Mouse (Mus musculus): ENCODE results near the gene Slc22a5. TPM values are rescaled to one million over a fixed set of nuclear protein-coding genes. Genes with fewer than 3 reads are reported as not detected.
"Not testable (repeated sequence)": the region's sequence is repeated elsewhere in the genome, so short reads cannot be mapped to it uniquely, and the experiment has no call there.

Gene Slc22a5
- polyA plus RNA-seq, 1 experiment from 2014 or later: 11.1 TPM

GRCm38 (mm10) chr11:53858761-53859580 is 32.5 kb downstream of the Slc22a5 start, which contains the start of gene Gm12216:
Gene Gm12216 (minus strand): TSS chr11:53859256.
- WGBS: 12% methylated on average over 40 of the region's 50 CpGs
- not testable (repeated sequence) for H3K27me3 ChIP-seq (ENCODE audit: control insufficient read depth, insufficient read depth, low read length); H3K9me3 ChIP-seq (ENCODE audit: control insufficient read depth, low read depth, low read length); H3K27ac ChIP-seq (ENCODE audit: low read length); H3K36me3 ChIP-seq (ENCODE audit: control insufficient read depth, insufficient read depth, low read length); H3K4me1 ChIP-seq (ENCODE audit: control insufficient read depth, insufficient read depth, low read length)
- Histone ChIP-seq H3K4me3 (ENCODE audit: low read depth, low read length) (peak within 1 kb of the TSS; percentile 52), H3K9ac (replicated peaks; ENCODE audit: low read depth, low read length) (peak within 1 kb of the TSS; percentile 25; the same call in 1 of the 2 replicates), H3K4me2 (replicated peaks; ENCODE audit: low read depth, low read length) (peak within 1 kb of the TSS; percentile 68)
- peak; percentile 71; the same call in 1 of the 2 replicates for ATAC-seq (ENCODE audit: insufficient number of reproducible peaks, insufficient read depth, low FRiP score, low read depth)

GRCm38 (mm10) chr11:53858058-53858760 is 33.3 kb downstream of the Slc22a5 start:
- Histone ChIP-seq H3K4me3 (ENCODE audit: low read depth, low read length) (peak overlapping the region; percentile 52; the same call in 1 of the 2 replicates), H3K36me3 (ENCODE audit: control insufficient read depth, insufficient read depth, low read length) (no peaks in the 10 kb centered on the region), H3K27me3 (ENCODE audit: control insufficient read depth, insufficient read depth, low read length) (no peaks in the 10 kb centered on the region), H3K9ac (replicated peaks; ENCODE audit: low read depth, low read length) (no peak overlapping the region), H3K4me1 (ENCODE audit: control insufficient read depth, insufficient read depth, low read length) (no peaks in the 10 kb centered on the region; the same call in 1 of the 2 replicates), H3K9me3 (ENCODE audit: control insufficient read depth, low read depth, low read length) (no peaks in the 10 kb centered on the region), H3K27ac (ENCODE audit: low read length) (no peak overlapping the region), H3K4me2 (replicated peaks; ENCODE audit: low read depth, low read length) (peak overlapping the region; percentile 68)
- WGBS: 78% methylated on average over 6 of the region's 6 CpGs
- ATAC-seq (ENCODE audit: insufficient number of reproducible peaks, insufficient read depth, low FRiP score, low read depth): no peak

GRCm38 (mm10) chr11:53853665-53854064 is 37.8 kb downstream of the Slc22a5 start:
- ATAC-seq (ENCODE audit: insufficient number of reproducible peaks, insufficient read depth, low FRiP score, low read depth): peak; percentile 30; the same call in 1 of the 2 replicates
- 13% methylated on average over 5 of the region's 5 CpGs for WGBS

GRCm38 (mm10) chr11:53851795-53852194 is 39.7 kb downstream of the Slc22a5 start:
- no peaks in the 10 kb centered on the region for H3K9me3 ChIP-seq (ENCODE audit: control insufficient read depth, low read depth, low read length)
- 37% methylated on average over 5 of the region's 5 CpGs for WGBS
- no peak overlapping the region for H3K9ac ChIP-seq (replicated peaks; ENCODE audit: low read depth, low read length)
- no peak overlapping the region for H3K27ac ChIP-seq (ENCODE audit: low read length)
- no peak overlapping the region for H3K4me2 ChIP-seq (replicated peaks; ENCODE audit: low read depth, low read length)
- peaks cover 3% of the 10 kb centered on the region; the same call in 1 of the 2 replicates for H3K4me1 ChIP-seq (ENCODE audit: control insufficient read depth, insufficient read depth, low read length)
- no peak overlapping the region for H3K4me3 ChIP-seq (ENCODE audit: low read depth, low read length)
- no peaks in the 10 kb centered on the region for H3K27me3 ChIP-seq (ENCODE audit: control insufficient read depth, insufficient read depth, low read length)
- H3K36me3 ChIP-seq (ENCODE audit: control insufficient read depth, insufficient read depth, low read length): no peaks in the 10 kb centered on the region
- ATAC-seq (ENCODE audit: insufficient number of reproducible peaks, insufficient read depth, low FRiP score, low read depth): no peak

More at GRCm38 (mm10) chr11:53853665-53854064, 37.8 kb downstream of the Slc22a5 start:
- H3K9me3 ChIP-seq (ENCODE audit: control insufficient read depth, low read depth, low read length): no peaks in the 10 kb centered on the region
- no peak overlapping the region for H3K4me3 ChIP-seq (ENCODE audit: low read depth, low read length)
- H3K27me3 ChIP-seq (ENCODE audit: control insufficient read depth, insufficient read depth, low read length): no peaks in the 10 kb centered on the region
- no peak overlapping the region for H3K27ac ChIP-seq (ENCODE audit: low read length)
- H3K4me1 ChIP-seq (ENCODE audit: control insufficient read depth, insufficient read depth, low read length): peaks cover 3% of the 10 kb centered on the region; the same call in 1 of the 2 replicates
- H3K4me2 ChIP-seq (replicated peaks; ENCODE audit: low read depth, low read length): no peak overlapping the region
- H3K9ac ChIP-seq (replicated peaks; ENCODE audit: low read depth, low read length): no peak overlapping the region
- H3K36me3 ChIP-seq (ENCODE audit: control insufficient read depth, insufficient read depth, low read length): no peaks in the 10 kb centered on the region

GRCm38 (mm10) chr11:53849588-53850320 is 41.7 kb downstream of the Slc22a5 start:
- Histone ChIP-seq H3K4me2 (replicated peaks; ENCODE audit: low read depth, low read length) (peak overlapping the region; percentile 8; the same call in 1 of the 2 replicates), H3K27me3 (ENCODE audit: control insufficient read depth, insufficient read depth, low read length) (no peaks in the 10 kb centered on the region), H3K4me1 (ENCODE audit: control insufficient read depth, insufficient read depth, low read length) (peaks cover 3% of the 10 kb centered on the region; the same call in 1 of the 2 replicates), H3K4me3 (ENCODE audit: low read depth, low read length) (no peak overlapping the region), H3K36me3 (ENCODE audit: control insufficient read depth, insufficient read depth, low read length) (no peaks in the 10 kb centered on the region), H3K9me3 (ENCODE audit: control insufficient read depth, low read depth, low read length) (no peaks in the 10 kb centered on the region), H3K9ac (replicated peaks; ENCODE audit: low read depth, low read length) (no peak overlapping the region), H3K27ac (ENCODE audit: low read length) (no peak overlapping the region)
- 26% methylated on average over 9 of the region's 9 CpGs for WGBS
- peak; percentile 85 for ATAC-seq (ENCODE audit: insufficient number of reproducible peaks, insufficient read depth, low FRiP score, low read depth)

GRCm38 (mm10) chr11:53845680-53846079 is 45.8 kb downstream of the Slc22a5 start:
- WGBS: 78% methylated on average over 6 of the region's 6 CpGs
- Histone ChIP-seq H3K27ac (ENCODE audit: low read length) (no peak overlapping the region), H3K4me3 (ENCODE audit: low read depth, low read length) (no peak overlapping the region), H3K4me2 (replicated peaks; ENCODE audit: low read depth, low read length) (no peak overlapping the region), H3K36me3 (ENCODE audit: control insufficient read depth, insufficient read depth, low read length) (no peaks in the 10 kb centered on the region), H3K9ac (replicated peaks; ENCODE audit: low read depth, low read length) (no peak overlapping the region), H3K4me1 (ENCODE audit: control insufficient read depth, insufficient read depth, low read length) (0 out of 2 replicates have a peak, but pooled peaks cover 3% of the 10 kb centered on the region), H3K9me3 (ENCODE audit: control insufficient read depth, low read depth, low read length) (no peaks in the 10 kb centered on the region), H3K27me3 (ENCODE audit: control insufficient read depth, insufficient read depth, low read length) (no peaks in the 10 kb centered on the region)
- ATAC-seq (ENCODE audit: insufficient number of reproducible peaks, insufficient read depth, low FRiP score, low read depth): no peak

- WGBS: 57% methylated on average over 10 of the region's 10 CpGs
- Histone ChIP-seq H3K4me3 (ENCODE audit: low read depth, low read length) (no peak overlapping the region), H3K4me2 (replicated peaks; ENCODE audit: low read depth, low read length) (no peak overlapping the region), H3K9me3 (ENCODE audit: control insufficient read depth, low read depth, low read length) (no peaks in the 10 kb centered on the region), H3K4me1 (ENCODE audit: control insufficient read depth, insufficient read depth, low read length) (0 out of 2 replicates have a peak, but pooled peaks cover 4% of the 10 kb centered on the region), H3K27ac (ENCODE audit: low read length) (no peak overlapping the region), H3K36me3 (ENCODE audit: control insufficient read depth, insufficient read depth, low read length) (no peaks in the 10 kb centered on the region), H3K27me3 (ENCODE audit: control insufficient read depth, insufficient read depth, low read length) (no peaks in the 10 kb centered on the region), H3K9ac (replicated peaks; ENCODE audit: low read depth, low read length) (no peak overlapping the region)
- ATAC-seq (ENCODE audit: insufficient number of reproducible peaks, insufficient read depth, low FRiP score, low read depth): no peak
Measured at GRCm38 (mm10) chr11:53843106-53843505, 48.4 kb downstream of the Slc22a5 start.

GRCm38 (mm10) chr11:53842161-53842581 is 49.3 kb downstream of the Slc22a5 start:
- 68% methylated on average over 4 of the region's 4 CpGs for WGBS
- Histone ChIP-seq H3K36me3 (ENCODE audit: control insufficient read depth, insufficient read depth, low read length) (no peaks in the 10 kb centered on the region), H3K9me3 (ENCODE audit: control insufficient read depth, low read depth, low read length) (no peaks in the 10 kb centered on the region), H3K9ac (replicated peaks; ENCODE audit: low read depth, low read length) (no peak overlapping the region), H3K27me3 (ENCODE audit: control insufficient read depth, insufficient read depth, low read length) (no peaks in the 10 kb centered on the region), H3K27ac (ENCODE audit: low read length) (no peak overlapping the region), H3K4me3 (ENCODE audit: low read depth, low read length) (no peak overlapping the region), H3K4me1 (ENCODE audit: control insufficient read depth, insufficient read depth, low read length) (0 out of 2 replicates have a peak, but pooled peaks cover 4% of the 10 kb centered on the region), H3K4me2 (replicated peaks; ENCODE audit: low read depth, low read length) (no peak overlapping the region)
- no peak for ATAC-seq (ENCODE audit: insufficient number of reproducible peaks, insufficient read depth, low FRiP score, low read depth)

Measured in stomach, embryonic 14.5 days (tissue).